Mouse (Mus musculus) liver, embryonic 14.5 days (tissue): Measurements from ENCODE around the gene Tns4. TPM values are rescaled to one million over a fixed set of nuclear protein-coding genes. Genes with fewer than 3 reads are reported as not detected.

Source experiments
- ATAC-seq: fragments of 200-750 bp; cut with Nextera tagmentation; 2 replicates; pipeline ENCODE4 v1.8.0; 2017; ENCODE audit warnings: moderate number of reproducible peaks, mild to moderate bottlenecking, moderate library complexity; ENCODE audit not compliant: insufficient read depth
- DNase-seq, 3 experiments: peaks; one replicate each; pipeline ENCODE4 v3.0.0-alpha.2; 2012 to 2013; ENCODE audit warnings: low read depth in 3 of 3, low spot score in 3 of 3
- H3K27ac ChIP-seq: fragments of 300-500 bp; sonication (generic); 2 replicates; pipeline ENCODE4 v1.5.1; 2014; ENCODE audit warnings: moderate library complexity, mild to moderate bottlenecking, control low read depth, inconsistent platforms
- H3K27me3 ChIP-seq: fragments of 300-500 bp; sonication (generic); 2 replicates; pipeline ENCODE4 v1.6.1; 2014; ENCODE audit warnings: mild to moderate bottlenecking, low read length, moderate library complexity; ENCODE audit not compliant: control insufficient read depth, insufficient read depth
- H3K36me3 ChIP-seq: fragments of 300-500 bp; sonication (generic); replicated peaks from 2 replicates; pipeline ENCODE4 v1.6.1; 2014; ENCODE audit warnings: low read depth; ENCODE audit not compliant: control insufficient read depth, insufficient read depth
- H3K4me1 ChIP-seq, 2 experiments: fragments of 200-500 bp in 1 of 2; fragments of 300-500 bp in 1 of 2; sonication (generic) in 1 of 2; replicated peaks; 2 replicates each; pipeline ENCODE4 v1.6.1; 2012 to 2014; ENCODE audit warnings: antibody characterized with exemption in 1 of 2, inconsistent platforms in 1 of 2, low read length in 1 of 2; ENCODE audit not compliant: control insufficient read depth in 2 of 2, insufficient read depth in 2 of 2
- H3K4me2 ChIP-seq: fragments of 300-500 bp; sonication (generic); 2 replicates; pipeline ENCODE4 v1.6.1; 2014; ENCODE audit warnings: low read depth, mild to moderate bottlenecking, control low read depth, moderate library complexity
- H3K4me3 ChIP-seq, 2 experiments: fragments of 200-500 bp in 1 of 2; fragments of 300-500 bp in 1 of 2; sonication (generic) in 1 of 2; 2 replicates each; pipeline ENCODE4 v1.5.1; 2012 to 2014; ENCODE audit warnings: low read depth in 2 of 2, low read length in 2 of 2, mild to moderate bottlenecking in 2 of 2, control low read depth in 1 of 2, inconsistent platforms in 1 of 2, moderate library complexity in 1 of 2; ENCODE audit not compliant: insufficient read depth in 1 of 2
- H3K9ac ChIP-seq: fragments of 300-500 bp; sonication (generic); replicated peaks from 2 replicates; pipeline ENCODE4 v1.6.1; 2014; ENCODE audit warnings: mild to moderate bottlenecking, control low read depth, moderate library complexity
- H3K9me3 ChIP-seq: fragments of 300-500 bp; sonication (generic); 2 replicates; pipeline ENCODE4 v1.6.1; 2016; ENCODE audit warnings: low read length, mixed read lengths; ENCODE audit not compliant: control insufficient read depth
- CTCF ChIP-seq: IDR thresholded peaks from 2 replicates; pipeline ENCODE4 v1.5.1; 2016; ENCODE audit warnings: antibody characterized with exemption, low read depth, control low read depth
- EP300 ChIP-seq: IDR thresholded peaks from 2 replicates; pipeline ENCODE4 v1.6.1; 2016; ENCODE audit warnings: antibody characterized with exemption, low read depth
- WGBS: fragments of 180-500 bp; shearing (Covaris S2); extraction: QIAGEN DNeasy Blood & Tissue Kit; methylation state at CpG from one replicate; pipeline ENCODE4 v1.1.7; 2014; ENCODE audit not compliant: insufficient replicate concordance; 5-methylcytosine and 5-hydroxymethylcytosine counted together
- polyA plus RNA-seq, 2 experiments: library from polyadenylated mRNA; depleted of rRNA in 1 of 2; stranded (reverse) in 1 of 2; unstranded in 1 of 2; fragments of >200 nt; fragmentation: Nextera tagmentation in 1 of 2; extraction: Ambion mirVana in 1 of 2; gene quantifications; 2 replicates each; pipeline versions ENCODE4 v1.2.1 to v1.2.3; 2012 to 2014

Gene Tns4
- polyA plus RNA-seq, 2 experiments, result 0.09 to 0.36 TPM

GRCm38 (mm10) chr11:99112700-99113099 lies 23.6 kb upstream of the Tns4 start:
- Histone ChIP-seq H3K27ac (no peak overlapping the region), H3K4me3 (no peak overlapping the region), H3K4me1 (no peaks in the 10 kb centered on the region), H3K27me3 (no peaks in the 10 kb centered on the region), H3K9me3 (no peaks in the 10 kb centered on the region), H3K4me2 (no peak overlapping the region), H3K9ac (no peak overlapping the region), H3K36me3 (no peaks in the 10 kb centered on the region)
- TF ChIP-seq CTCF, result no peak
- TF ChIP-seq EP300, result no peak
- no peak for DNase-seq
- ATAC-seq, result no peak
- WGBS, result 51% methylated on average over 5 of the region's 5 CpGs

DNA sequence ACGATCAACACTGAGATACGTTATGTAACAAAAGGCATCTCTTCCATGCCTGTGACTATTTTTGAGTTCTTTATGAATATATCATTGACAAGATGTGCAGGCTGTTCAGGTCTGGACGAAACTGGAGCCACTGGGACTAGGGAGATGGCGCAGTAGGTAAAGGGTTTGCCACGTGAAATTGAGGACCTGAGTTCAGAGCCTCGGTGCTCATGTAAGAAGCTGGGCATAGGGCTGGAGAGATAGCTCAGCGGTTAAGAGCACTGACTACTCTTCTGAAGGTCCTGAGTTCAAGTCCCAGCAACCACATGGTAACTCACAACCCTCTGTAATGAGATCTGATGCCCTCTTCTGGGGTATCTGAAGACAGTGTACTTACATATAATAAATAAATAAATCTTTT lies 22.5 kb upstream of the Tns4 start:
- H3K4me2 ChIP-seq, result no peak overlapping the region
- ATAC-seq (no peak), DNase-seq (no peak)
- no peak overlapping the region for H3K9ac ChIP-seq
- no peaks in the 10 kb centered on the region for H3K27me3 ChIP-seq
- no peak for TF ChIP-seq EP300
- no peak for TF ChIP-seq CTCF
- H3K4me1 ChIP-seq, result peaks cover 0 to 5% of the 10 kb centered on the region in 2 experiments; a peak in 2 of 4 replicates
- 77% methylated on average over 7 of the region's 7 CpGs for WGBS
- H3K4me3 ChIP-seq, result no peak overlapping the region
- H3K9me3 ChIP-seq, result no peaks in the 10 kb centered on the region
- no peaks in the 10 kb centered on the region for H3K36me3 ChIP-seq
- no peak overlapping the region for H3K27ac ChIP-seq

DNA sequence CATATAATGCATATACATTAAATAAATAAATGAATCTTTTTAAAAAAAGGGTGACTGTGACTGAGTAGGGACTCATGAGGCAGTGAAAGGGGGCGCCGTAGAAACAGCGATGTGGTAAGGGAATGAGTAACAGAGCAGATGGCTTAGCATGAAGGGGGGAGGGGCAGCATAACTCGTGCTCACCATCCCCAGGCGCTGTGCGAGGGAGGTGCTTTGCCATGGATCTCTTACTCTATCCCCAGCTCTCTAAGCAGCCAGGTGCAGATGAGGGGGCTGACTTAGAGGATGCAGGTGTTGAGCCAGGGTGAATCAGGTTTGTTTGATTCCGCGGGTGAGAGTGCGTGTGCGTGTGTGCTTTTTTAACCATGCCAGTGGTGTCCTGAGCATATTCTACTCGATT lies 22.0 kb upstream of the Tns4 start:
- Histone ChIP-seq H3K36me3 (no peaks in the 10 kb centered on the region), H3K9ac (no peak overlapping the region), H3K9me3 (no peaks in the 10 kb centered on the region), H3K4me3 (no peak overlapping the region), H3K4me1 (peaks cover 0 to 10% of the 10 kb centered on the region in 2 experiments; a peak in 2 of 4 replicates), H3K4me2 (no peak overlapping the region), H3K27me3 (no peaks in the 10 kb centered on the region), H3K27ac (no peak overlapping the region)
- TF ChIP-seq CTCF (no peak), EP300 (no peak)
- no peak for DNase-seq
- WGBS, result 68% methylated on average over 11 of the region's 11 CpGs
- no peak for ATAC-seq

DNA sequence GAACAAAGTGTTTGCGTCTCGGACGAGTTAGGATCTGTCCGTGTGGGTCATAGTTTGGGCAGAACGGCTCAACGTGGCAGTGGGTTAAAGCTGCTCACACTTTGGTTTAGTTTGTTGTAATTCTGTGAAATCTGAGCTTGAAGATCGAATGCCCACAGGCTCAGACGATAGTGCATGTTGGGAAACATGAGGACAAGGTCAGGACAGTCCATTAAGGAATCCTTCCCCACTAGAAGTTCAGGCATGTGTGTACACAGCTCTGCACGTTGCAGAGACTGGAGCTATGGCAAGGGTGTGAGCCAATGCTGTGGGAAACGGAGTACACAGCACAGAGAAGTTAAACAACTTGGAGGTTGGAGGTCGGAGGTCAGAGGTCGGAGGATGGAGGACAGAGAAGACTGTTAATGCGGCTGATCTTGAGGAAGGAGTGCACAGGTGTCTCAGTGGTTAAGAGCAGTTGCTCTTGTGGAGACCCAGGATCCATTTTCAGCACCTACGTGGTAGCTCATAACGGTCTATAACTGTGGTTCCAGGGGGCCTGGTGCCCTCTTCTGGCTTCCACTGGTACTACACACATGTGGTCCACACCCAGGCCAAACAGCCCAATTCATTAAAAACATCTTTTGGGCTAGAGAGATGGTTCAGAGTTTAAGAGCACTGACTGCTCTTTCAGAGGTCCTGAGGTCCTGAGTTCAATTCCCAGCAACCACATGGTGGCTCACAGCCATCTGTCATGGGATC lies 21.4 kb upstream of the Tns4 start:
- Histone ChIP-seq H3K36me3 (no peaks in the 10 kb centered on the region), H3K9me3 (no peaks in the 10 kb centered on the region), H3K9ac (no peak overlapping the region), H3K4me3 (no peak overlapping the region), H3K4me2 (no peak overlapping the region), H3K27me3 (no peaks in the 10 kb centered on the region), H3K27ac (no peak overlapping the region), H3K4me1 (peaks cover 0 to 16% of the 10 kb centered on the region in 2 experiments; a peak in 2 of 4 replicates)
- TF ChIP-seq CTCF, result peak; percentile 74
- no peak for TF ChIP-seq EP300
- WGBS, result 66% methylated on average over 15 of the region's 15 CpGs
- ATAC-seq (no peak), DNase-seq (no peak)

DNA sequence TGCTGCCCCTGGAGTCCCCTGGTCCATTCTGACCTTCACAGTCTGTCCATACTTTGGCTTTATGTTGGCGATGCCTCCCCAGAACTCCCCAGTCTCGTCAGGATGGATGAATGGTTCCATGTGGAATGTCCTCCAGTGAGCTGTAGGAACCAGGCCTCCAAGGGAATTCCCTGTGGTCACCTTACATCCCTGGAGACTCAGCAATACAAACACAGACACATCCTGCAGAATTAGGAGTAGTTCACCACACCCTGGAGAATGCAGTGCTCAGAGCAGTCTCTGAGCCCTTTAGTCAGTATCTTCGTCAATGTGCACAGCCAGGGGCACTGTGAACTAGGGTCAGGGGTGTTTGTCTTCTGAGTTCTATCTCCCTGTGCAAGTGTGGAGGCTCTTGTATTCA lies 19.2 kb upstream of the Tns4 start:
- H3K4me1 ChIP-seq, result peaks cover 0 to 24% of the 10 kb centered on the region in 2 experiments; a peak in 2 of 4 replicates
- TF ChIP-seq CTCF (no peak), EP300 (no peak)
- 51% methylated on average over 3 of the region's 3 CpGs for WGBS

More for the DNA sequence above, 19.2 kb upstream of the Tns4 start:
- Histone ChIP-seq H3K27ac (no peak overlapping the region), H3K9ac (no peak overlapping the region), H3K9me3 (no peaks in the 10 kb centered on the region), H3K4me3 (no peak overlapping the region), H3K27me3 (no peaks in the 10 kb centered on the region), H3K36me3 (no peaks in the 10 kb centered on the region), H3K4me2 (no peak overlapping the region)
- DNase-seq, result no peak
- ATAC-seq, result no peak
